Mouse (Mus musculus): ENCODE measurements around the gene Rnf222.

Gene Rnf222

DNA sequence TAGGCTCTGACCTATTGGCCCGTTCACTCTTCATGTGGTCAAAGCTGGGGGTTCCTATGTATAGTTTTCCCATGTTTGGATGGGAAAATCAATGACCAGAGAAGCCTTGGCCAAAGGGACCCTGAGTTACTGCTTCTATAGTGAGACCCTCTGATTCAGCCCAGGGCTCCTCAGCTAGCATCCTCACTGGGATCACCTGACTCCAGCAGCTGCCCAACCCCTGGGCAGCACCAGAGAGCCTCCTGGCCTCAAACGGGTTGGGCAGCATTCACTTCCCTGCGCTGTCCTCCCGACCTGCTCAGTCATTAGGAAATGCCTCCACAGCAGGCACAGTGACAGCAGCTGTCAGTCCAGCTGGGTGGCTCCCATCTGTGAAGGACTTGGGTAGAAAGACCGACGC lies at the start of gene Rnf222:
Rnf222 (plus strand) TSS at position 301 of the 400 bp plus-strand sequence.
- DNase-seq: no peak

GRCm38 (mm10) chr11:68839606-68840005 lies 48.7 kb upstream of the Rnf222 start:
- no peak for DNase-seq

DNA sequence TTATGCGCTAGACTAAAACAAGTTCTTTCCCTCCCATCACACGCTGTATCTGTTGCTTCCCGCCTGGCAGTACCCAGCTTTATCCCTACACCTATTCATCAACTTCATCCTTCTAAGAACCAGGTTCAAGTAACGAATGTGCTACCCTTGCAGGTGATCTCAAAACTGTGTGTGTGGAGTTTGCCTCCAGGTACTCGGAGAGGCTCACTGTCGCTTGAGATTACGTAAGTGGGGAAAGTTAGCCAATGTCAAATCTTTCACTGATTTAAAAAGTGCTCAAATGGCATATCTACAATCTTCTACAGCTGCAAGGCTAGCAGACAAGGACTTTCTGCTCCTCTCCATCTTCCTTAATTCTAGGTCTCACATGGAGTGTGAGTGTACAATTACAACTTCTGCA lies 37.5 kb upstream of the Rnf222 start:
- no peak for DNase-seq

DNA sequence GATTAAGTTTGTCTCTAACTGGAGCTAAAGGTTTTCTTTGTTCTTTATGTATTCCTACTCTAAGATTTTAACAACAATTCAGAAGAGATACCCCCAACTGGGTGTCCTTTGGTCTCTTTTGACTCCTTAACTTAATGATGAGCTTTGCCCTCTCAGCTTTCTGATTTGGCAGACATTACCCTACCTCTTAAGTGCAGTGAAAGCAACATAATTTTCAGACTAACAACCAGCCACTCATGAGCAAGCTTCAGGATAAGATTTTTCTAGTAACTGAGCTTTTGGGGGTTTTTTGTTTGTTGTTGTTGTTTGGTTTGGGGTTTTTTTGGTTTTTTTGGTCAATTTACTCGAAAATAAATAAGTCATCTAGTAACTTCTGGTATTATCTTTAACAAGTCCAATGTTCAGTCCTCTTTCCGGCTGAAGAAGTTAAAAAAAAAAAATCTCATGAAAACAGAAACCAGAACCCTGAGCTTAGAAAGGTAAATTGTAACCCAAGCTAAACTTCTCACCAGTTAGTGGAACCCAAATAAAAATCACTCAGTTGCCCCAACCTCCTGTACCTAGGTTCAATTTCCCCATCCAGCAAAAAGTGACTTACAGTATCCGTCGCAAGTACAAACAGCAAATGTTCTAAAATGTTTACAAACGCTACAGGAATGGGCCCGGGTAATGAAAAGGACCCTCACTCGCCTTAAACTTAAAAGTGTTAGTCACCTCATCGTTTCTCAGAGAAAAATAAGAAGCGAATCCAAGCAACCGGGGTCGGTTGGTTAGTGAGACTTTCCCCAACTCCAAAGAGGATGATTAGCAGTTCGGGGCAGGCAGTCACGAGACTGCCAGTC lies 36.5 kb upstream of the Rnf222 start:
- DNase-seq: no peak

DNA sequence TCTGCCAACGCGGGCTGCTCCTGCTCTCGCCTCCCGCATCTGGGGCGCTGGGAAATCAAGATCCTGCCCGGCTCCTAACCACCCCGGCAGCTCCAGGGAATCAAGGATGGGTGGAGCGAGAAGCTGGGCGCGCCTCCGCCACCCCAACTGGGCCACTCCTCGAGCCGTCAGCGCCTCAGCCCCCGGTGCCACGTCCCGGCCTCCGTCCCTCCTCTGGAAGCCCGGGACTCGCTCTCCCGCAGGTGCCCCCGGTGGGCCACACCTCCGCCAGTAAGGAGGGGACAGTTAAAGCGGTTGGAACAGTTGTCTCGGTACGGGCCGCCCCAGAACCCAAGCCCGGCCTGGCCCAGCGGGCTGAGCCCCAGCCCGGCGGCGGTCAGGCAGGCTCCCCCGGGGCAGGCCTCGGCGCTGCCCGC lies 35.9 kb upstream of the Rnf222 start:
- peak; percentile 84 for DNase-seq

DNA sequence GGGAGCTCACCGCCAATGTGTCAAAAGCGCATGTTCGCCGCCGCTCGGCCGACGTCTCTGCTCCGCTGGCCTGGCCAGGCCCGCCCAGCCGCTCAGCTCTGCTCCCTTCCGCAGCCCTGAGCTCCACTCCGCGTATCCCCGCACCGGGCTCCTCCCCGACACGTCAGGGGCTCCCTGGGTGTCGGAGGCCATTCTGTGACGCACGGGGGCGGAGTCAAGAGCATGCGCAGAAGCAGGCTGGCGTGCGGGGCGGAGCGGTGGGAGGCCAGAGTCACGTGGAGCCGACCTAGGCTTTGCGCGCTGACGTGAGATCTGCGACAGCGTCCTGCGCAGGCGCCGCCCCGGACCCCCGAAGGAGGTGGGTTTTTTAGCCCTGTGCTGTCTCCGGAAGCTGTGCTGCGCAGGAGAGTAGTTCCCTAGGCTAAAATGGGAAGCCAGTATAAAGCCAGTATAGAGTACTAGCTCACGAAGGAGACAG lies 35.4 kb upstream of the Rnf222 start:
- peak; percentile 100 for DNase-seq

DNA sequence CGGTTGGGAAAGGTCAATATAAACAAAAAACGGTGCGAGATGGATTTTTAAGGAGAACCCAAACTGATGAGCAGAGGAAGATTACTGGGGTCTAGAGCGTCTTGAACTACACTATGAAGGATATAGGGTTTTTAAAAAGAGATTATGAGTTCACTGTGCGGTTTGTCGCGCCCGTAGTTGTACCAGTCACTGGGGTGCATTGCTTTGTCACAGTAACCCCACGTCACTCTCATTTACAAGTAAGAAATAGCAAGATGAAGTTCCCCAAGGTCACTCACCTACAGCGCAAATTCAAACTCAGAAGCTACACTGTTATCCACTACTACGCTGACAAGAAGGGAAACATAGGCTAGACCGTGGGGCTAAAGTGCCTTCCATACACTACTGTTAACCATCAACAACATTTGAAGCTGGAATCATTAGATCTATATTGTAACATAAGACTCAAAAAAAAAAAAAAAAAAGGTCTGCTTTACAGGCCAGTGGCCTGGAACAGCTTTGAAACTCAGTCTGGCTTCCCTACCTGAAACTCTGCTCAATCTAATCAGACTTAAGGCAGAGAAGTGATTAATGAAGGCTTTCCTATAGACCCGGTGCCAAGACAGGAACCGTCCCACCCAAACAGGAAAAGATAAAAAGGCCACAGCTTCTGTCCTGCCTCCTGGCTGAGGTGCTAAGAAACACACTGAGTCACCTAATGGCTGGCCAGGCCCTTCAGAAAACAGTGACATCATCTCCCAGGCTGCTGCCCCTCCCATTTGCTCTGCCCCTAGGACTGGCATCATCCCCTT lies 34.5 kb upstream of the Rnf222 start:
- peak; percentile 63 for DNase-seq

- DNase-seq: no peak
Observed at GRCm38 (mm10) chr11:68854621-68855020, 33.7 kb upstream of the Rnf222 start.

- no peak for DNase-seq
Observed at GRCm38 (mm10) chr11:68857329-68857728, 31.0 kb upstream of the Rnf222 start.

GRCm38 (mm10) chr11:68859943-68860593 lies 28.3 kb upstream of the Rnf222 start:
- DNase-seq: no peak

GRCm38 (mm10) chr11:68862260-68862659 lies 26.1 kb upstream of the Rnf222 start:
- DNase-seq: no peak

DNA sequence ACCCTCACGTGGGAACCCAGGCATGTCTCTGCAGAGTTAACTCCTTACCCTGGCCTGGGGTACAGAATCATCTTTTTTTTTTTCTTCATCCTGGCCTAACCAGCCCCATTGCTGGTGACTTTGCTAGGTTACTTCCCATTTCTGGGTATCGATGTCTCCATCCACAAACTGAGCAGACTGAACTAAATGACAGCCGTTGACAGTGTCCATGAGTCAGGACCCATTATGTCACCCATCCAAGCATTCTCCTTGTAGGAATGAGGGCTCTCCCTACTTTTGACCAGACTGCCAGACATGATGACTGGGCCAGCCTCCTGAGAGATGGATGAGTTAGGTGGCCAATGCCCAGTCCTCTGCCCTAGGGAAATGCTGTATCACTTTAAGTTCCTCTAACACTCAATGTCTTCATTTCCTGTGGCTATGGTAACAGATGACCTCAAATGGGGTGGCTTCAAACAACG lies 24.7 kb upstream of the Rnf222 start:
- no peak for DNase-seq

GRCm38 (mm10) chr11:68864544-68865189 lies 23.7 kb upstream of the Rnf222 start:
- peak; percentile 96 for DNase-seq

GRCm38 (mm10) chr11:68871277-68871676 lies 17.1 kb upstream of the Rnf222 start:
- no peak for DNase-seq

DNA sequence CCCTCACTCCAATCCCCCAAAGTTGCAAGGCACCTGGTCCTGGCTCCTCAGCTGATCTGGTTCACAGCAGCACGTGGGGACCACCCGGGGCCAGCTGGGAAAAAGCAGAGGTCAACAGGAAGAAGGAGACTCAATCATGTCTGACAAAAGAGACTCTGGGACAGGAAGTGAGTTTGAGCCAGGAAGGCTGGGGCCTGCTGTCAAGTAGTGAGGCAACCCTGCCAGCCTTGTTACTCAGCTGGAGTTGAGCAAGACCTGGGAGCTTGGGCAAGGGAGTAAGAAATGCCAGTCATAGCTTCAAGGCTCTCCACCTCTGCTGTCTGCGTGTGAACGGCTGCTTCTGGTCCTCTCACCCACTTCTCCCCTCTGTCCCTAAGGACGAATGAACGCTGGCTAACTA lies 16.6 kb upstream of the Rnf222 start, which contains the start of gene Ndel1:
Ndel1 (minus strand) TSS at position 111 of the 400 bp plus-strand sequence.
- peak; percentile 72 for DNase-seq

GRCm38 (mm10) chr11:68874841-68875240 lies 13.5 kb upstream of the Rnf222 start:
- peak; percentile 86 for DNase-seq

DNA sequence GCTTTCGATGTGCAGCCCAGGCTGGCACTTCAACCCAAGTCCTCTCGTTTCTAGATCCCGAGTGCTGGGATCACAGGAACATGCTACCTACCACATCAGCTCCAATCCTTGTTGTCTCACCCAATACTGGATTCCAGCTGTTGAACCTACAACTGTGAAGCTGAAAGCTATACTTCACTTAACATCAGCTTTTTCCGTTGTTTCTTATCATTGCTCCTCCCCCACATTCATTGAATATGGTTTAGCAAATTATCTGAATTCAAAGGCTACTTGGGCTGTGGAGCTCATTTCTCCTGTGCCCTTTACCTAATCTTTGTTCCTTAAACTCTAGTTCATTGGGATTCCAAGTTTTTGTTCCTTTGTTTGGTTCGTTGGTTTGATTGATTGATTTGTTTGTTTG lies 9.5 kb upstream of the Rnf222 start:
- no peak for DNase-seq

DNA sequence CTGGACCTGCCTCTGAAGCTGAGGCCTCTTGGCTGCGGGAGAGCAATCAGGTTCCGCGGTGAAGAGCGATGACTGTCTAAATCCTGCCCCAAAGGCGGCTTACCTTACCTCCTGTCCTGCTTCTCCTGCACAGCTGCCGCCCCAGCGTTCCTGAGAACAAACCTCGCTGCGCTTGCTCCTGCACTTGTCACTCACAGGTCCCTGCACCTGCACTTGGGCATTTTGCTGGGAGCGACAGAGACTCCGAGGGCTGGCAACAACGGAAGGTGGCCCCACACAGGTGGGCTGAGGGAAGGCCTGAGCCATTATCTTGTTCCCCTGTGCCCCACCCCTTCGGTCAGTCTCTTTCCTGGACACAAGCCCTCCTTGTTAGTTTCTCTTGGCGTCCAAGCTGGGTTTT lies 6.2 kb upstream of the Rnf222 start:
- DNase-seq: no peak

- DNase-seq: no peak
Observed at GRCm38 (mm10) chr11:68883843-68884242, 4.5 kb upstream of the Rnf222 start.

DNA sequence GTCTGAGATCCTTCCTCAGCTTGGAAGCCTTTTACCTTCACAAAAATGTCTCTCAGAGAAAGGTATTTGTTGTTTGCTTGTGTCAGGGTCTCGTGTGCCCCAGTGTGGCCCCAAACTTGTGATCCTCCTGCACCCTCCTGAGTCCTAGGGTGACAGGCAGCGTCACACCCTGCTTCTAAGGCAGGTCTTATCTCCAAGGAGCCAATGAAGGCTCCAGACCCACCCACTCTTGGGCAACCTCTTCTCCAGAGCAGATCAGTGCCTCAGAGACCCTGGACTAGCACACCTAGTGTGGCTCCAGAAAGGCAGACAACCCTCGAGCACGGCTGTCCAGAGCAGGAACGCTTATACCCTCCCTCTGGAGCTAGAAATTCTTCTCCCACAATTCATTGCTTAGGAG lies 4.0 kb upstream of the Rnf222 start:
- no peak for DNase-seq

DNA sequence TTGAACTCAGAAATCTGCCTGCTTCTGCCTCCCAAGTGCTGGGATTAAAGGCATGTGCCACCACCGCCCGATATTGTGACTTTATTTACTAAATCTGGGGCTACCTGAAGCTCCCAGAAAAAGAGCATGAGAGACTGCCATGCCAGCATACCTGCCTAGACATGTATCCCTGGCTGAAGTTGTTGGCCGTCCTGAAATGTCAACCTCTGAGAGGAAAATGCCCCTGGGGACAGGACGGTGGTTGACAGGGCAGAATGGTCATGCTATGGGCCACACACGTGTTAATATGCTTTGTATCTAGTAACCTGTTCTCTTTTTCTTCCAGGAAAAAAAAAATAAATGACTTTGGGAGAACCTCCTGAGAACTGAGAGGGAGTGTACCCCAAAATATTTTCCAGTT lies 2.3 kb upstream of the Rnf222 start:
- DNase-seq: no peak

GRCm38 (mm10) chr11:68888653-68889052 lies 300 bp downstream of the Rnf222 start:
- no peak for DNase-seq

GRCm38 (mm10) chr11:68890625-68891024 lies 2.3 kb downstream of the Rnf222 start:
- DNase-seq: peak; percentile 61

All from kidney, postnatal 10 days (tissue).